Mouse (Mus musculus): ENCODE measurements around the gene Rpia. TPM values are rescaled to one million over a fixed set of nuclear protein-coding genes. Genes with fewer than 3 reads are reported as not detected.
A peak's percentile ranks its signal among the peaks of the same experiment; 100 is the strongest.

The Rpia gene
- polyA plus RNA-seq, 1 experiment, result 15.7 TPM

- DNase-seq (ENCODE audit: extremely low spot score in 1 of 2, low spot score in 1 of 2), result no peak
These were observed 37.2 kb downstream of the Rpia start for GRCm38 (mm10) chr6:70754833-70755232.

GRCm38 (mm10) chr6:70752351-70752750 is 39.7 kb downstream of the Rpia start:
- DNase-seq (ENCODE audit: extremely low spot score in 1 of 2, low spot score in 1 of 2), result peak in 1 of 2 experiments; percentile 26

GRCm38 (mm10) chr6:70751898-70752273 is 40.1 kb downstream of the Rpia start:
- DNase-seq (ENCODE audit: extremely low spot score in 1 of 2, low spot score in 1 of 2), result no peak

- no peak for DNase-seq (ENCODE audit: extremely low spot score in 1 of 2, low spot score in 1 of 2)
These were observed 40.7 kb downstream of the Rpia start for GRCm38 (mm10) chr6:70751251-70751897.

- no peak for DNase-seq (ENCODE audit: extremely low spot score in 1 of 2, low spot score in 1 of 2)
These were observed 42.3 kb downstream of the Rpia start for GRCm38 (mm10) chr6:70749750-70750149.

GRCm38 (mm10) chr6:70747702-70748101 is 44.3 kb downstream of the Rpia start:
- DNase-seq (ENCODE audit: extremely low spot score in 1 of 2, low spot score in 1 of 2), result no peak

GRCm38 (mm10) chr6:70743902-70744301 is 48.1 kb downstream of the Rpia start:
- DNase-seq (ENCODE audit: extremely low spot score in 1 of 2, low spot score in 1 of 2), result no peak

GRCm38 (mm10) chr6:70742833-70743232 is 49.2 kb downstream of the Rpia start:
- no peak for DNase-seq (ENCODE audit: extremely low spot score in 1 of 2, low spot score in 1 of 2)

- DNase-seq (ENCODE audit: extremely low spot score in 1 of 2, low spot score in 1 of 2), result no peak
These were observed 51.5 kb downstream of the Rpia start for GRCm38 (mm10) chr6:70740535-70740934.

GRCm38 (mm10) chr6:70739456-70739855 is 52.6 kb downstream of the Rpia start:
- DNase-seq (ENCODE audit: extremely low spot score in 1 of 2, low spot score in 1 of 2), result no peak

GRCm38 (mm10) chr6:70735528-70735927 is 56.5 kb downstream of the Rpia start:
- DNase-seq (ENCODE audit: extremely low spot score in 1 of 2, low spot score in 1 of 2), result no peak

- no peak for DNase-seq (ENCODE audit: extremely low spot score in 1 of 2, low spot score in 1 of 2)
These were observed 61.2 kb downstream of the Rpia start for GRCm38 (mm10) chr6:70730828-70731227.

GRCm38 (mm10) chr6:70729125-70729524 is 62.9 kb downstream of the Rpia start:
- DNase-seq (ENCODE audit: extremely low spot score in 1 of 2, low spot score in 1 of 2), result no peak

GRCm38 (mm10) chr6:70727094-70727721 is 64.8 kb downstream of the Rpia start:
- DNase-seq (ENCODE audit: extremely low spot score in 1 of 2, low spot score in 1 of 2), result no peak

- DNase-seq (ENCODE audit: extremely low spot score in 1 of 2, low spot score in 1 of 2), result no peak
These were observed 66.4 kb downstream of the Rpia start for GRCm38 (mm10) chr6:70725639-70726038.

- no peak for DNase-seq (ENCODE audit: extremely low spot score in 1 of 2, low spot score in 1 of 2)
These were observed 67.3 kb downstream of the Rpia start for GRCm38 (mm10) chr6:70724722-70725121.

- DNase-seq (ENCODE audit: extremely low spot score in 1 of 2, low spot score in 1 of 2), result no peak
These were observed 69.7 kb downstream of the Rpia start for GRCm38 (mm10) chr6:70722298-70722697.

- DNase-seq (ENCODE audit: extremely low spot score in 1 of 2, low spot score in 1 of 2), result no peak
These were observed 73.3 kb downstream of the Rpia start for GRCm38 (mm10) chr6:70718760-70719159.

- DNase-seq (ENCODE audit: extremely low spot score in 1 of 2, low spot score in 1 of 2), result no peak
These were observed 73.9 kb downstream of the Rpia start for GRCm38 (mm10) chr6:70718164-70718563.

GRCm38 (mm10) chr6:70716701-70717393 is 75.2 kb downstream of the Rpia start:
- DNase-seq (ENCODE audit: extremely low spot score in 1 of 2, low spot score in 1 of 2), result no peak

Data from frontal cortex, adult 2 months (tissue).